Mouse (Mus musculus) adrenal gland, adult 10 weeks (tissue): ENCODE measurements around the gene Rab5c. TPM values are rescaled to one million over a fixed set of nuclear protein-coding genes. Genes with fewer than 3 reads are reported as not detected.

Source experiments
- polyA plus RNA-seq: library from polyadenylated mRNA; stranded (reverse); fragments of 350-450 nt; fragmentation: Illumina TruSeq; extraction: RNeasy Lipid Tissue Mini Kit (QIAGEN cat#74804); gene quantifications from one replicate; pipeline ENCODE4 v1.2.3, GENCODE M21; 2014; ENCODE audit warnings: low read depth, low replicate concordance

Rab5c gene
- 51.3 TPM for polyA plus RNA-seq

GRCm38 (mm10) chr11:100738066-100738604, at the start of gene Rab5c:
Gene Rab5c, minus strand, starts transcription at chr11:100738215.

GRCm38 (mm10) chr11:100770646-100771408, 32.8 kb upstream of the Rab5c start, which contains the start of gene Ghdc:
Gene Ghdc, minus strand, starts transcription at chr11:100770957.

GRCm38 (mm10) chr11:100762831-100763230, 24.8 kb upstream of the Rab5c start, which contains the start of gene Hcrt:
Gene Hcrt, minus strand, starts transcription at chr11:100762931.

GRCm38 (mm10) chr11:100759611-100760233, 21.7 kb upstream of the Rab5c start, which contains the start of gene Kcnh4:
Gene Kcnh4, minus strand, starts transcription at chr11:100759942.

GRCm38 (mm10) chr11:100713735-100714533, 24.1 kb downstream of the Rab5c start, which contains the start of gene Hspb9:
Gene Hspb9, plus strand, starts transcription at chr11:100713850.

GRCm38 (mm10) chr11:100711783-100712615, 26.0 kb downstream of the Rab5c start, which contains the start of gene Kat2a:
Gene Kat2a, minus strand, starts transcription at chr11:100712465.

GRCm38 (mm10) chr11:100703851-100704531, 34.0 kb downstream of the Rab5c start, which contains the start of gene Dhx58:
Gene Dhx58, minus strand, starts transcription at chr11:100704271.

GRCm38 (mm10) chr11:100692164-100692616, 45.8 kb downstream of the Rab5c start, which contains the start of gene Zfp385c:
Gene Zfp385c, minus strand, starts transcription at chr11:100692455.

Other genes with a start within 250 kb of the Rab5c start
- 787 TPM for gene Acly, start 210.2 kb downstream of the Rab5c start, polyA plus RNA-seq
- gene Ttc25, start 192.6 kb downstream of the Rab5c start, polyA plus RNA-seq = 0.64 TPM
- gene Cnp, start 163.3 kb downstream of the Rab5c start, polyA plus RNA-seq = 9.6 TPM
- gene Nkiras2, start 119.0 kb downstream of the Rab5c start, polyA plus RNA-seq = 2.7 TPM
- 169 TPM for gene Dnajc7, start 118.0 kb downstream of the Rab5c start, polyA plus RNA-seq
- gene Zfp385c, start 45.8 kb downstream of the Rab5c start, polyA plus RNA-seq = not detected
- 7.8 TPM for gene Dhx58, start 33.9 kb downstream of the Rab5c start, polyA plus RNA-seq
- gene Kat2a, start 25.8 kb downstream of the Rab5c start, polyA plus RNA-seq = 3.3 TPM
- gene Hspb9, start 24.4 kb downstream of the Rab5c start, polyA plus RNA-seq = not detected
- gene Kcnh4, start 21.7 kb upstream of the Rab5c start, polyA plus RNA-seq = not detected
- gene Hcrt, start 24.7 kb upstream of the Rab5c start, polyA plus RNA-seq = not detected
- 4.3 TPM for gene Ghdc, start 32.7 kb upstream of the Rab5c start, polyA plus RNA-seq
- gene Stat5b, start 112.5 kb upstream of the Rab5c start, polyA plus RNA-seq = 11.6 TPM
- gene Stat5a, start 121.1 kb upstream of the Rab5c start, polyA plus RNA-seq = 5.2 TPM
- 18.6 TPM for gene Stat3, start 201.3 kb upstream of the Rab5c start, polyA plus RNA-seq
- 126 TPM for gene Cavin1, start 232.7 kb upstream of the Rab5c start, polyA plus RNA-seq